Mouse (Mus musculus) liver, embryonic 14.5 days (tissue): ENCODE measurements at regions not wholly inside any gene's neighbourhood (a gene's known extent, or its start where the extent isn't known, plus 50 kb on each side); places are given as distances from the start of the nearest gene placed in this dataset.

Experiments
- CTCF ChIP-seq: IDR thresholded peaks from 2 replicates; pipeline ENCODE4 v1.5.1; 2016; ENCODE audit warnings: antibody characterized with exemption, low read depth, control low read depth
- EP300 ChIP-seq: IDR thresholded peaks from 2 replicates; pipeline ENCODE4 v1.6.1; 2016; ENCODE audit warnings: antibody characterized with exemption, low read depth

- TF ChIP-seq CTCF (no peak), EP300 (no peak)
Measured at GRCm38 (mm10) chr15:51504016-51504760, 2380.5 kb upstream of the Gm7489 start.
